Mouse (Mus musculus) G1E-ER4 (cell line): ENCODE results near the gene Dnah2. TPM values are rescaled to one million over a fixed set of nuclear protein-coding genes. Genes with fewer than 3 reads are reported as not detected.

Experiments used
- GATA1 ChIP-seq: IDR thresholded peaks from one replicate; pipeline ENCODE4 v1.8.0; 2012; ENCODE audit warnings: low read length, inconsistent platforms
- polyA plus RNA-seq: library from polyadenylated mRNA; stranded (reverse); fragments of >175 nt; gene quantifications from 2 replicates; pipeline ENCODE4 v1.2.3, GENCODE M21; 2012

The Dnah2 gene
- polyA plus RNA-seq, 1 experiment, result 0.01 TPM

DNA sequence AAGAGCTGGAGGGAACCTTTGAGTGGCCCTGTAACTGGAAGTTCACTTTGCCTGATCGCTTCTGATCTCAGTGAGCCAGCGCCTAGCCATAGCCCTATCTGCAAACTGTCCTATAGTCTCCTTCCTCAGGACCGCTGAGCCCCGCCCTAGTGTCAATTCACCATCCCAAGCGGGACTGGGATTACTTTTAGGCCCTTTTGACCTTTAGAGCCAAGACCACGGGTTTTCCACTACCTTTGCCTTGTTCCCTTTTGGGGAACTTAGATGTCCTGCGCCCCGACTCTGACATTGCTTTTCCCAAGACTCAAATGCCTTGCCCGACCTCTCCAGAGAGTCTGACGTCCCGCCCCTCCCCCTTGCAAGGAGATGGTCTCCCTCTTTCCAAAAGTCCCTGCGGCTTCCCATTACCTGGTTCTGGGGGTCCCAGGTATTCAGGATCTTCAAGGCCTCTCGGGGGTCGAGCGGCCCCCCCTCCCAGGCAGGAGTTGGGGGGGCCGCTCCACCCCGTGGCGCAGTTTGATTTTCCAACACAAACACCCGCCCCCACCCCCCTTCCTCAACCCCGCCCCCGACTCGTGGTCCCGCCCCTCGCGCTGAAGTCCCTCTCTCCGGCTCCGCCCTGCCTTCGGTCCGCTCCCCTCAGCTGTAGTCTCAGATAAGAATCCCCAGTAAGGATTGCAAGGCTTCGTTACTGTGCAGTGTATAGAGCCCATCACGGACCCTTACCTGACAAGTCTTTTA lies 128.9 kb downstream of the Dnah2 start:
- no peak for TF ChIP-seq GATA1

GRCm38 (mm10) chr11:69419443-69419812 lies 129.5 kb downstream of the Dnah2 start:
- TF ChIP-seq GATA1, result no peak

DNA sequence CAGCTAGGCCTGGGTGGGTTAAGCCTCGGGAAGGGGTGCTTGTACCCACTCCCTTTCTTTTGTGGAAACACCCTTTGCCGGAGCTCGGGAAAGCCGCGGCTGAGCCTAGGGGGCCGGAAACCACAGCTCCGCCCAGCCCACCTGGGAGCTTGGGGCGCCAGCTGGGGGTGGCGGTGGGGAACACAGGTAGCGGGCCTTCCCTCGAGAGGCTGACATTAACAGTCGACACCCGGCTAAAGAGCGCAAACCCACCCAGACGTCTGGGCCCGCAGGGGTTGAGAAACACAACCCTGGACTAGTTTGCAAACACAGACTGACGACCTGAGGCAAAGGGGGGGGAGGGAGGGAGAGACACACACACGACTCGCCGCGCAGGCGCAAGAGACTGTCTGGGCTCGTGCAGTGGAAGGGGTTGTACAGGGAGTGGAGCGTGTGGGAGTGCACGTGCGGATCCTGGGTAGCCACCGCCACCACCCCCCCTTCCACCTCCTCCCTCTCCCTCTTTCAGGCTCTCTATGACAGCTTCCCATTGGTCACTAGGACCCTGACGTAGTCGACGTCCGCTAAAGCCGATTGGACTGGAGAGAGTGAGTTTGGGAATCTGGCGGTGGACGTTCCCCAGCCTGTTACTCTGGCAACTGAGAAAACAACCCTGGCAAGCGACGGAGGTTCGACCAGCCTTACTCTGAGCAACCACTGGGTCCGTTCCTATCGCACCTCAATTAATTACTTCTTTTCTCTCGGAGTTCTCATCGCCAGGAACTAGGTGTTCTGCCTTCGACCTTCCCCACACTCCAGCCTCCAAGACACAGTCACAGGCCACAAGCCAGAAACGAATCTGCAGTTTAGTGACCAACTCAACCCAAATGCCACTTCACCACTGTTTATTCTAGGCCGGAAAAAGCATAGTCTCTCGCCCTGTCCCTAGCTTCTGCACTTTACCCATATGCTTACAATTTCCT lies 130.1 kb downstream of the Dnah2 start:
- no peak for TF ChIP-seq GATA1

DNA sequence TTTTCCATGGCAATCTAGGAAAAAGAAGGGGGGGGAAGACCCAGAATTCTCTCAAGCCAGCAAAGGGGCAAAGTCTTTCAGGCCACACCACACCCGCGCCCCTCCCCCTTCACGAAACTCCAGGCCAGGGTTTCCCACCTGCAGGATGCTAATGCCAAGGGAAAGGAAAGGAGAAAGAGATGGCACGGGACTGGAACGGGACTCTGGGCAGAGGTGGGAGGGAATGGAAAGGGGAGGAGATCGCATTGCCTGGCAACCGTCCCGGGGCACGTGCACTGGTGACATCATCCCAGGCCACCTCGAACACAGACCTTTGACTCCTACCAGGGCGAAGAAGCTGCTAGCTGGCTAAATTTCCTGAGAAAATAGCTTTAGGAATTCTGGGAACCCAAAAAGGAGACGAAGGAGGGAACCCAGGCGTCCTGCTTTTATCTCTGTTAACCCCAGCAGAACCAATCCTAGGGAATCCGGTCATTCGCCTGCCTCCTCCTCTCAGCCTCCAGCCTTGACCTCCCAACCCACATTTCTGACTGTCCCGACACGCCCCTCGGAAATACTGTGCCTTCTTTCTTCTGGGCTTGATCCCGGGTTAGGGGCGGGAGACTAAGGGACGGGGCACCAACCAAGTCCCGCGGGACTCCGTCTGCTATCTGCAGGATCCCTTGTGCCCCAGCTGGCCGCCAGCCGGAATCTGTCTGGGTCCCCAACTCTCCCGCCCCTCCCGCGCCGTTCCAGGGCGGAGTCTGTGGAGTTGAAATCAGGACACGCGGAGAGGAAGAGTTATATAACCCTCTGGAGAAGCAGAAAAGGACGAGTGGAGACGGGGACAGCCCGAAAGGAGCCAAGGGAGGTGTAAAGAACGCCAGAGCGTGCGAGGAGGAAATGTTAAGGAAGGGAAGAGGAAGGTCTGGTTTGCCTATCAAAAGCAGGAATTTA lies 131.2 kb downstream of the Dnah2 start:
- TF ChIP-seq GATA1, result no peak

GRCm38 (mm10) chr11:69416921-69417448 lies 131.9 kb downstream of the Dnah2 start:
- TF ChIP-seq GATA1, result no peak

DNA sequence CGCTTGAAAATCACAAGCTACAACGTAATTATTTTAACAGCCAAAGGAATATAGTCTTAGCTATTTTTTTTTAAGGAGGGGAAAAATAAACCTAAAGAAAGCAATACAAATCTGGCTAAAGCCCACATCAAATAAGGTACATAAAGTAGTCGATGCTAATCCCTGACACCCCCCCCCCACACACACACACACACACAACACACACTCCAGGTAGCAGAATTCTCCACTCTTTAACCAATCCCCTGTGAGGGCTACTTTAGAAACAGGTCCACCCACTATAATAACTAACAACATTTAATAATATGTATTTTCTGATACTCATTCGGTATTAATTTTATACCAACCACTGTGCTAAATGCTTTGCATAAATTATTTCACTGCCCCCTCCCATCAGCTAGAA lies 132.4 kb downstream of the Dnah2 start:
- no peak for TF ChIP-seq GATA1

GRCm38 (mm10) chr11:69415668-69416451 lies 133.1 kb downstream of the Dnah2 start:
- no peak for TF ChIP-seq GATA1

DNA sequence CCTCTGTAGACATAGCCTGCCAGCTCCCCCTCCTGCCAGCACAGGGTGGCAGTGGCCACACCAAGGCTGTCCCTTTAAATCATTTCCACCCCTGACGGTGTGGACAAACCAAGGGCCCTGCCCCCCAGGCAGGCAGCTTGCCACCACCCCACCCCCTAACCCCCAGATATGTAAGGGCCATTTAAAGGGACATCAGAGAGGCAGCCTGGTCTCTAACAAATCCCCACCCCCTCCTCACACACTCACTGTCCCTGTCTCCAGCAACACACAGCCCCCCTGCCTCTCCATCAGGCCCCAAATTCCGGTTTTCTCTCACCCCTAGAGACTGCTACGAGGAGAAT lies 133.6 kb downstream of the Dnah2 start:
- TF ChIP-seq GATA1, result no peak

GRCm38 (mm10) chr11:69414421-69415326 lies 134.2 kb downstream of the Dnah2 start:
- TF ChIP-seq GATA1, result no peak

DNA sequence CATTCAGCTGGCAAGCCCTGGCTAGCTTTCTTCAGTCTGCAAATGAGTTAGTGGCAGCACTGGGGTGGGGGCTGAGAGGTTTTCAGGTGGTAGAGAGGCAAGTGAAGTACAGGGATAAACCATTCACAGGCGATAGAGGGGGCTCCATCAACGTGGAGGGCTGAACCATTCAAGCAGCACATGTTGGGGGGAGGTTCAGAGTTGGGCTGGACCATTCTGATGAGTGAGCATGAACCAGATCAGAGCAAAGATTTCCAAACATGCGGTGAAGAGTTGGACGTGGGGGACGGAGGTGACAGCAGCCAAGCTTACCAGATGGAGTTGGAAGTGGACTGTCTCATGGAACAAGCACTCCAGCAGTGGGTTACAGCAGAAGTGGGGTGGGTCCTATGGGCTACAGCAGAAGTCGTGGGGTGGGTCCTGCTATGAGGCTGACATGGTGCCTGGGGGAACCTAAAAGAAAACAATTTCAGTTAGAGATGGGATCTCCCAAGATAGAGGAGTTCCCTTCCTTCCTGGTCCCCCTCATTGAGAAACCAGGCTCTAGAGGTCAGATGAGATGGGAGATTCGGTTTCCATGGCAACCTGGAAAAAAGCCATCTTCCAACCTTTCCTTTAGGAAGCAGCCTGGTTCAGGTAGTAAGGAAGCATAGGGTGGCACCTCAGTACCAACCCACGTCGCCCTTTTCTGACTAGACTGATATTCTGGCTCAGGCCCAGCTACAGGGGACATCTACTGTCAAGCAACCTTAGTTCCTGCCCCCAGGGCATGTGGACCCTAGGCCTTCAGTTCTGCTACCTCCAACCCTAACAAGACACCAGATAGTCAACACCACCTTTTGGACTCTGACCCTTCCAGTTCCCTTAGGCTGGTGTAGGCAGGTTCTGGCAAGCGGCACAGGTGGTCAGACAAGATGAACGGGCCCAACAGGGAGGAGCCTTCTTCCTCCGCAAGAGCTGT lies 135.4 kb downstream of the Dnah2 start, which contains the start of gene Kdm6b:
Gene Kdm6b, minus strand, starts transcription at position 455 of the 961 bp plus-strand sequence.
- TF ChIP-seq GATA1, result no peak

GRCm38 (mm10) chr11:69412548-69412947 lies 136.4 kb downstream of the Dnah2 start:
- TF ChIP-seq GATA1, result no peak

DNA sequence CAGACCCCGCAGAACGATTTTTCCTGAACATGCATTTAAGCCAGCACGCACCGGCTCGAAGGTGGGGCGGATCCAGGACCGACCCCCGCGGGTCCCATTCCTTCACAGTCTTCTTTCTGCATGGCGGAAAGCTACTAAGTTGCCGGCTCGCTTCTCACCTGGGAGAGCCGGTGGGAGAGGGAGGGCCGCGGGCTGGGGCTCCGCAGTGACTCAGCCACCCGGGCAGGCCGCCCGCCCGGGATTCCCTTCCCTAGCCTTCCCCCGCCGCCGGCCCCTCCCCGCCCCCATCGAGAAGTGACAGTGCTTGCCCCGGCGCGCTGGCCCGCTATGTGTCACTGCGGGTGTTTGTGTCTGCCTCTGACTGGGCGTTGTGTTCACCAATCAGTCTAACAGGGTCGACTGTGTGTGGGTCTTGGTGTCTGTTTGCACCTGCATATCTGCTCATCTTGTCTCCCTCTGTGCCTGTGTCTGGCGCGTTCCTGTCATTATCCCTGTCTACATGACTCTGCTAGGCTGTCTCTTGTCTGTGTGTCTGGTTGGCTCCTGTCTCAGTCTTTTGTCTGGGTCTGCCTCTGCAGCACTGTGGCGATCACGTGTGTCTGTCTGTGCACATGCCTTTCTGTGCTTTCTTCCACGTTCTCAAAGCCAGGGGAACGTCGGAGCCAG lies 137.2 kb downstream of the Dnah2 start:
- TF ChIP-seq GATA1, result no peak
